Mouse (Mus musculus) midbrain, postnatal 0 days (tissue): ENCODE measurements around the gene Helb. TPM values are rescaled to one million over a fixed set of nuclear protein-coding genes. Genes with fewer than 3 reads are reported as not detected.

ENCODE experiments used
- ATAC-seq: fragments of 200-750 bp; cut with Nextera tagmentation; 2 replicates; pipeline ENCODE4 v1.8.0; 2017; ENCODE audit warnings: moderate number of reproducible peaks, mild to moderate bottlenecking, moderate TSS enrichment, moderate library complexity; ENCODE audit not compliant: low FRiP score
- DNase-seq: peaks from one replicate; pipeline ENCODE4 v3.0.0-alpha.2; 2015; ENCODE audit warnings: low spot score
- H3K27ac ChIP-seq: fragments of 300-500 bp; sonication (generic); 2 replicates; pipeline ENCODE4 v1.5.1; 2014; ENCODE audit warnings: low read depth, mild to moderate bottlenecking, low read length, mixed read lengths
- H3K27me3 ChIP-seq: fragments of 300-500 bp; sonication (generic); 2 replicates; pipeline ENCODE4 v1.6.1; 2014; ENCODE audit warnings: low read length, control low read depth, mixed read lengths; ENCODE audit not compliant: insufficient read depth
- H3K36me3 ChIP-seq: fragments of 300-500 bp; sonication (generic); 2 replicates; pipeline ENCODE4 v1.6.1; 2014; ENCODE audit warnings: low read length, control low read depth, mixed read lengths; ENCODE audit not compliant: insufficient read depth
- H3K4me1 ChIP-seq: fragments of 300-500 bp; sonication (generic); 2 replicates; pipeline ENCODE4 v1.6.1; 2014; ENCODE audit warnings: mild to moderate bottlenecking, control low read depth, antibody characterized with exemption, low read length, mixed read lengths; ENCODE audit not compliant: insufficient read depth
- H3K4me2 ChIP-seq: fragments of 300-500 bp; sonication (generic); 2 replicates; pipeline ENCODE4 v1.6.1; 2014; ENCODE audit warnings: low read depth, mild to moderate bottlenecking, low read length, mixed read lengths; ENCODE audit not compliant: poor library complexity, severe bottlenecking
- H3K4me3 ChIP-seq: fragments of 300-500 bp; sonication (generic); 2 replicates; pipeline ENCODE4 v1.5.1; 2014; ENCODE audit warnings: low read depth, mild to moderate bottlenecking, low read length, moderate library complexity
- H3K9ac ChIP-seq: fragments of 300-500 bp; sonication (generic); replicated peaks from 2 replicates; pipeline ENCODE4 v1.6.1; 2014; ENCODE audit warnings: mild to moderate bottlenecking, low read length, moderate library complexity, mixed read lengths; ENCODE audit not compliant: poor library complexity, severe bottlenecking
- H3K9me3 ChIP-seq: fragments of 300-500 bp; sonication (generic); 2 replicates; pipeline ENCODE4 v1.6.1; 2016; ENCODE audit warnings: low read length, control low read depth
- CTCF ChIP-seq: IDR thresholded peaks from 2 replicates; pipeline ENCODE4 v1.5.1; 2016; ENCODE audit warnings: antibody characterized with exemption, mild to moderate bottlenecking
- WGBS: fragments of 180-500 bp; shearing (Covaris S2); extraction: QIAGEN DNeasy Blood & Tissue Kit; methylation state at CpG from one replicate; pipeline ENCODE4 v1.1.7; 2014; 5-methylcytosine and 5-hydroxymethylcytosine counted together
- polyA plus RNA-seq: library from polyadenylated mRNA; unstranded; fragments of >200 nt; fragmentation: Nextera tagmentation; extraction: Ambion mirVana; gene quantifications from 2 replicates; pipeline ENCODE4 v1.2.1, GENCODE M21; 2015
- total RNA-seq: library from RNA; depleted of rRNA; stranded (reverse); fragments of >200 nt; gene quantifications from 2 replicates; pipeline ENCODE4 v1.2.3, GENCODE M21; 2014

The Helb gene
- total and polyA plus RNA-seq, 2 experiments from 2014 or later, result 1.5 to 4.2 TPM

GRCm38 (mm10) chr10:120136020-120136562 lies 23.3 kb upstream of the Helb start:
- no peak overlapping the region for H3K27ac ChIP-seq
- no peak overlapping the region for H3K4me2 ChIP-seq
- DNase-seq, result no peak
- H3K36me3 ChIP-seq, result no peaks in the 10 kb centered on the region
- no peaks in the 10 kb centered on the region for H3K9me3 ChIP-seq
- no peak overlapping the region for H3K9ac ChIP-seq
- no peak overlapping the region for H3K4me3 ChIP-seq
- no peak for TF ChIP-seq CTCF
- H3K4me1 ChIP-seq, result no peaks in the 10 kb centered on the region
- no peaks in the 10 kb centered on the region for H3K27me3 ChIP-seq
- 92% methylated on average over 12 of the region's 12 CpGs for WGBS
- ATAC-seq, result no peak

- ATAC-seq (no peak), DNase-seq (no peak)
- H3K4me2 ChIP-seq, result no peak overlapping the region
- no peak for TF ChIP-seq CTCF
- no peaks in the 10 kb centered on the region for H3K36me3 ChIP-seq
- H3K9me3 ChIP-seq, result no peaks in the 10 kb centered on the region
- 62% methylated on average over 11 of the region's 11 CpGs for WGBS
- no peaks in the 10 kb centered on the region for H3K4me1 ChIP-seq
- H3K4me3 ChIP-seq, result no peak overlapping the region
- H3K27me3 ChIP-seq, result no peaks in the 10 kb centered on the region
- H3K27ac ChIP-seq, result no peak overlapping the region
- no peak overlapping the region for H3K9ac ChIP-seq
Measured at GRCm38 (mm10) chr10:120133697-120134096, 20.9 kb upstream of the Helb start.

- 61% methylated on average over 16 of the region's 16 CpGs for WGBS
- Histone ChIP-seq H3K9me3 (no peaks in the 10 kb centered on the region), H3K4me1 (no peaks in the 10 kb centered on the region), H3K9ac (no peak overlapping the region), H3K27ac (no peak overlapping the region), H3K4me3 (no peak overlapping the region), H3K4me2 (no peak overlapping the region), H3K36me3 (no peaks in the 10 kb centered on the region), H3K27me3 (no peaks in the 10 kb centered on the region)
- ATAC-seq (no peak), DNase-seq (peak; percentile 73)
- TF ChIP-seq CTCF, result peak; percentile 81
Measured at GRCm38 (mm10) chr10:120130621-120131020, 17.8 kb upstream of the Helb start.

GRCm38 (mm10) chr10:120128601-120129277 lies 16.0 kb upstream of the Helb start:
- Histone ChIP-seq H3K4me2 (no peak overlapping the region), H3K4me1 (no peaks in the 10 kb centered on the region), H3K4me3 (no peak overlapping the region), H3K9me3 (no peaks in the 10 kb centered on the region), H3K9ac (no peak overlapping the region), H3K36me3 (no peaks in the 10 kb centered on the region), H3K27me3 (no peaks in the 10 kb centered on the region), H3K27ac (no peak overlapping the region)
- TF ChIP-seq CTCF, result no peak
- no peak for ATAC-seq
- WGBS, result 52% methylated on average over 13 of the region's 13 CpGs
- DNase-seq, result no peak

- no peak for ATAC-seq
- H3K9ac ChIP-seq, result no peak overlapping the region
- H3K27ac ChIP-seq, result no peak overlapping the region
- H3K4me3 ChIP-seq, result no peak overlapping the region
- no peaks in the 10 kb centered on the region for H3K4me1 ChIP-seq
- DNase-seq, result no peak
- H3K27me3 ChIP-seq, result no peaks in the 10 kb centered on the region
- WGBS, result 77% methylated on average over 10 of the region's 10 CpGs
- no peaks in the 10 kb centered on the region for H3K36me3 ChIP-seq
- no peak for TF ChIP-seq CTCF
- H3K4me2 ChIP-seq, result no peak overlapping the region
- no peaks in the 10 kb centered on the region for H3K9me3 ChIP-seq
Measured at GRCm38 (mm10) chr10:120125465-120125857, 12.7 kb upstream of the Helb start.

GRCm38 (mm10) chr10:120124801-120125464 lies 12.1 kb upstream of the Helb start:
- no peaks in the 10 kb centered on the region for H3K27me3 ChIP-seq
- no peak overlapping the region for H3K9ac ChIP-seq
- H3K9me3 ChIP-seq, result no peaks in the 10 kb centered on the region
- no peak overlapping the region for H3K4me3 ChIP-seq
- no peaks in the 10 kb centered on the region for H3K4me1 ChIP-seq
- WGBS, result 53% methylated on average over 7 of the region's 7 CpGs
- H3K36me3 ChIP-seq, result no peaks in the 10 kb centered on the region
- DNase-seq (peak; percentile 92), ATAC-seq (0 out of 2 replicates have a peak, but pooled peaks have one; percentile 56)
- H3K4me2 ChIP-seq, result no peak overlapping the region
- H3K27ac ChIP-seq, result no peak overlapping the region
- peak; percentile 91 for TF ChIP-seq CTCF
